Mouse (Mus musculus) cerebellum, adult 11 months (tissue): ENCODE data around the gene Aph1c.
"Not testable (repeated sequence)": the region's sequence is repeated elsewhere in the genome, so short reads cannot be mapped to it uniquely, and the experiment has no call there.

ENCODE experiments used
- DNase-seq: peaks from one replicate; pipeline ENCODE4 v3.0.0; 2022

Gene Aph1c

GRCm38 (mm10) chr9:66825990-66826389 is 8.5 kb downstream of the Aph1c start:
- DNase-seq: no peak

GRCm38 (mm10) chr9:66822255-66822654 is 12.3 kb downstream of the Aph1c start:
- DNase-seq: not testable (repeated sequence)

- no peak for DNase-seq
These were observed 13.5 kb downstream of the Aph1c start for GRCm38 (mm10) chr9:66820996-66821395.

DNA sequence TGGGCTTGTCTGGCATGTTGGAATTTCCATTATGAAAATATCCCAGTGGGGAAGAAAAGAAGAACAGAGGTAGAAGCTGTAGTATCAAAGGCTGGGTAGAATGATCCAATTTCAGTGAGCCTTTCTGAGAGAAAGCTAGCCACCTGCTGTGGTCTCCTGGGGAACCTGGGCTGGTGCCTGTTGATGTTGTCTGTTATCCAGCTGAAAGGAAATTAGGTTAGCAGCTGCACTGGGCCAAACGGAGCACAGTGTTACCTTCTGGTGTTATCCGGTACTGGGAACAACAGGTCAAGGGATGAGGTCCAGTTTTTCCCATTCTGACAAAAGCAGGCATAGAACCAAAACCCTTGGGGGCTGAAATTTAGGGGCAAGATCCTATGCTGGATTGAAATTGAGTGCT is 21.1 kb downstream of the Aph1c start:
- DNase-seq: no peak

- not testable (repeated sequence) for DNase-seq
These were observed 28.6 kb downstream of the Aph1c start for GRCm38 (mm10) chr9:66805951-66806350.

DNA sequence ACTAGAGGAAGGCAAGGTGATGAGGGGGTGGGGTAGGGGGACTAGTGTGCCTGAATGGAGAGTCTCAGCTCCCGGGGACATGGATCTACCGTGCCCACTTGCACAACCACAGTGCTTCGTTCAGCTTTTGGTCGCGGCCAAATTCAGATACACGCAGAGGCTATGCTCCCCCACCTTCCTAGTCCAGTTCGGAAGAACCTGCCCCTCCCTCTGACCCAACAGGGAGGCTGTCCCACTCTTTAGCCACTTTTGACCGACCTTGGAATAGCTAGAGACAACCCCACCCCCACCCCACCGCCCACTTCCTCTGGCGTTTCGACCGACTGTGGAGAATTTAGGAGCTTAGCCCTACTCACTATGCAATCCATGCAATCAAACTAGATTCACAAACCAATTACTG is 32.6 kb downstream of the Aph1c start:
- no peak for DNase-seq

DNA sequence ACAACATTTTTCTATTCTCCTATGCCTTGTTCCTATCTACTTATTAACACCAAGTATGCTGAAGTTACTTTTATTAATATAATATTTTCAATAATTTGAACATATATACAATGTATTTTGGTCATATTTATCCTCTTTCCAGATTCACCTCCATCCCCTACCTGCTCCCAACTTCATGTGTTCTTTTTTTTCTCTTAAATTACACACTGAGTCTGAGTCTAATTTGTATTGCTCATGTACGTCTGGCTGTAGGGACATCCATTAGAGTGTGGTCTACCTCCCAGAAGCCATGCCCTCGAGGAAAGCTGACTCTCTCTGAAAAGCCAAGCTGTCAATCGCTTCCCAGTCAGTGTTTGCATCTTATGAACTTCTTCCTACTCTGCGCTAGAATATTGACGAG is 37.8 kb downstream of the Aph1c start, which contains the start of gene Gm10647:
Gene Gm10647, plus strand, starts transcription at position 301 of the 400 bp plus-strand sequence.
- DNase-seq: no peak

GRCm38 (mm10) chr9:66795464-66796324 is 38.8 kb downstream of the Aph1c start, which contains the start of gene Aph1b:
TSS of gene Aph1b (minus strand) at chr9:66795490.
- DNase-seq: peak; percentile 98

DNA sequence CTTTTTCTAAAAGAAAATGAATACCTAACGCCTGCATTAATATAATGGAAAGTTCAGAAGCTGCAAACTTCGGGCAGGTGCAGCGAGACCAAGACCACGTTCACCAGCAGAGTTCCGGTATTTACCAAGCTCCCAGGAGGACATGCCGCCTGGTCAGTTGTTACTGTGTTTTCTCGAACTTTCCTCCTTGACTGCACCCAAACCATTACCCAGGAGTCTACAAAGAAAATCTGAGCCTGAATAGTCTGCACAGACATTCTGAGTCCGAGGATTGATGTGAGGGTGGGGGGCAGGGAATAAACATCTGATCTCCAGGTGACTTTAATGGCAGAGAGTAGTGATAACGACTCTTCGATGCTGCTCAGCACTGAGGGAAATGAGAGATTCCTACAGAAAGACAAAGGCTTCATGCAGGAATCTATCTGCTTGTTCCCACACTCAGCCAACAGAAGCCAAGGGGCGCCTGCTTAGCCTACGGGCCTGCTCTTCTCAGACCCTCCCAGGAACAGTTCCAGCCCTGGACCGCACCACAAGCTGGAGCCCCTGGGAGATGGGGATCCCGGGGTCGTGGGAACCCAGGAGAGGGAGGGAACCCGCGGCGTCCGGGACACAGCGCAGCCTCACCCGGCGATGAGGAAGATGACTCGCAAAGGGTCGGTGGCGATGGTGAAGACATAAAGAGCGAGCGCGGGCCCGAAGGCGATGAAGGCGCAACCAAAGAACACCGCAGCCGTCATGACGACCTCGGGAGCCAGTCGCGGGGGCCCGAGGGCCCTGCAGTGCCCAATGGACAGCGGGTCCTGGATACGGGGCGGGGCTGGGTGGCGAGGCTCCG is 39.7 kb downstream of the Aph1c start:
- DNase-seq: no peak

DNA sequence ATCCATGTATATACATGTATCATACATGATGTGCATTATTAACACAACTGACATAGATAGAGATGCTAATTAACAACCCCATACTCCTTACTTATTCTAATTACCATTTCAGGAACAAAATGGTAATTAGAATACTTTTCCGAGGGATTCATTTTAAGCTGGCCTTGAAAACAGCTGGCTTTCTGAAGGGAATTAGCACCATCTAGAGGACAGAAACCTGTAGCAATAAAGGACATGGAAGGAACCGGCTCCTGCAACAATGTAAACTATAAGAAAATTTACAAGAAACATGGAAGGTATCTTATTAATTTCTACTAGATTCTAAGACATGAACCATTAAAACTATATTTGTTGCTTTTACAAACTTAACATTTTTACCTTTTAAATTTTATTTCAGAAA is 46.7 kb downstream of the Aph1c start:
- no peak for DNase-seq

- DNase-seq: not testable (repeated sequence)
These were observed 50.0 kb downstream of the Aph1c start for GRCm38 (mm10) chr9:66784552-66784951.

DNA sequence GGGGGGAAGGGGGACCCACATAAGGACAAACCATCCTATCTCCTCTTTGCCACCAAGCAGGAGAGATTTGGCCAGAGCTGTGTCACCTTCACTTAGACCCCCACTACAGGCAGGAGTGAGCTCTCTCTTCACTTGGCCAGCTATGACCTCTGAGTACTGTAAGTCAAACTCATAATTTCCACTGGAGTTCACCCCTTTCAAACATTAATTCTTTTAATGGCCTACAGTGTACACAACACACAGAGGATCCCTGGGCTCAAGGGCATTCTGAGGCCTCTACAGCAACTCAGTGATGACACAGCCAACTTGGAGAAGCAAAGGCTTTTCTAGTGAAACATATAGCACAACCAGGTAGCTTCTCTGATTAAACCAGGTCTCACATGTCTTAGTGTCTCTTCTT is 63.8 kb downstream of the Aph1c start:
- DNase-seq: no peak

DNA sequence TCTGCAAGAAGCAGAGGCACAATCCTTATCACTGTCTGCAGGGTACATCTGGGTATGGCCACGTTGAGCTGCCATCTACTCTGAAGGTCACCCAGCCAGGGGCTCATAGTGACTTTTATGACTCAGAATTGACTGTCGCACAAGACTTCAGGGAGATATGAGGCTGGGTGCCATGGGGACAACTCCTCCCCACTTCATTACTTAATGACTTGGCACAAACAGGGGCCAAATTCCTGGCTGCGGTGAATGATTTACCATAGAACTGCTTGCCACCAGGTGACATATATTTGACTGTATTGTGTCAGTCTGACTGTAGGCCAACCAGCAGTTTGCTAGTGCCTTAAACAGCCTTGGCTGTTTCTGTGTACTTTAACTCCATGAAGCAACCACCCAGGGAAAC is 65.3 kb downstream of the Aph1c start:
- no peak for DNase-seq

DNA sequence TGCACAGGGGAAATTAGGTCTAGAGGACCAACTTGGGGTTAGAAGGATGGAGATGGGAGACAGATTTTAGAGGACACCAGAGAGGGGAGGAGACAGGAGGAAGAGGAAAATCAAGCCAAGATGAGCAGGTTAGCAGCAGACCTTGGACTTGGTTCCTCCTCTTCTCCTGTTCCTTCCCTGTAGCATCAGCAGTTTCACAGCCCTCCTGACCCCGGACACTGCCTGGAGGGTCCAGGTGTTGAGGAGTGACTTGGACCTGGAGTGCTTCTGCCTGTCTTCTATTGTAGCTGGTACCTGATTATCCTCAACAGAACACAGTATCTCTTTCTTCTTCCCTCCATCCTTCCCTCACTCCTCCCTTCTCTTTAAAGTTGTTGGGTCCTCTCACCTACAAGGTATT is 65.8 kb downstream of the Aph1c start:
- no peak for DNase-seq
